Mouse (Mus musculus): ENCODE measurements around the gene Nell2. TPM values are rescaled to one million over a fixed set of nuclear protein-coding genes. Genes with fewer than 3 reads are reported as not detected.

Nell2 gene
- polyA plus RNA-seq, 1 experiment from 2014 or later: 13.5 TPM

- no peak for ATAC-seq (ENCODE audit: insufficient number of reproducible peaks, insufficient read depth, low FRiP score, low TSS enrichment, low read depth)
- H3K36me3 ChIP-seq: no peaks in the 10 kb centered on the region
Observed at GRCm38 (mm10) chr15:95216640-95217365, 311.6 kb downstream of the Nell2 start.

GRCm38 (mm10) chr15:95210551-95210950 lies 317.8 kb downstream of the Nell2 start:
- 78% methylated on average over 4 of the region's 4 CpGs for WGBS
- Histone ChIP-seq H3K9me3 (no peaks in the 10 kb centered on the region), H3K4me3 (no peak overlapping the region), H3K9ac (no peak overlapping the region), H3K36me3 (no peaks in the 10 kb centered on the region), H3K4me2 (no peak overlapping the region), H3K4me1 (no peaks in the 10 kb centered on the region), H3K27ac (no peak overlapping the region), H3K27me3 (no peaks in the 10 kb centered on the region)
- no peak for ATAC-seq (ENCODE audit: insufficient number of reproducible peaks, insufficient read depth, low FRiP score, low TSS enrichment, low read depth)

More at GRCm38 (mm10) chr15:95216640-95217365, 311.6 kb downstream of the Nell2 start:
- WGBS: 39% methylated on average over 12 of the region's 12 CpGs
- Histone ChIP-seq H3K4me1 (peaks cover 16% of the 10 kb centered on the region), H3K27ac (peak overlapping the region; percentile 44; the same call in 1 of the 2 replicates), H3K9me3 (no peaks in the 10 kb centered on the region), H3K4me2 (peak overlapping the region; percentile 11), H3K9ac (no peak overlapping the region), H3K27me3 (no peaks in the 10 kb centered on the region), H3K4me3 (no peak overlapping the region)

- Histone ChIP-seq H3K36me3 (no peaks in the 10 kb centered on the region), H3K27me3 (no peaks in the 10 kb centered on the region), H3K4me1 (no peaks in the 10 kb centered on the region), H3K4me3 (no peak overlapping the region), H3K27ac (no peak overlapping the region), H3K4me2 (no peak overlapping the region), H3K9me3 (no peaks in the 10 kb centered on the region), H3K9ac (no peak overlapping the region)
- no peak for ATAC-seq (ENCODE audit: insufficient number of reproducible peaks, insufficient read depth, low FRiP score, low TSS enrichment, low read depth)
- 74% methylated on average over 4 of the region's 4 CpGs for WGBS
Observed at GRCm38 (mm10) chr15:95209186-95209585, 319.2 kb downstream of the Nell2 start.

GRCm38 (mm10) chr15:95193661-95194280 lies 334.6 kb downstream of the Nell2 start:
- no peaks in the 10 kb centered on the region for H3K27me3 ChIP-seq
- ATAC-seq (ENCODE audit: insufficient number of reproducible peaks, insufficient read depth, low FRiP score, low TSS enrichment, low read depth): no peak
- WGBS: 38% methylated on average over 9 of the region's 9 CpGs
- H3K4me3 ChIP-seq: no peak overlapping the region
- H3K27ac ChIP-seq: peak overlapping the region; percentile 16; the same call in 1 of the 2 replicates
- H3K4me2 ChIP-seq: peak overlapping the region; percentile 33; the same call in 1 of the 2 replicates
- peaks cover 8% of the 10 kb centered on the region for H3K4me1 ChIP-seq
- no peaks in the 10 kb centered on the region for H3K9me3 ChIP-seq
- H3K9ac ChIP-seq: no peak overlapping the region
- no peaks in the 10 kb centered on the region for H3K36me3 ChIP-seq

- Histone ChIP-seq H3K4me2 (no peak overlapping the region), H3K27ac (0 out of 2 replicates have a peak overlapping the region, but pooled peaks have one; percentile 16), H3K4me3 (no peak overlapping the region), H3K9me3 (no peaks in the 10 kb centered on the region), H3K27me3 (no peaks in the 10 kb centered on the region), H3K9ac (no peak overlapping the region), H3K4me1 (peaks cover 8% of the 10 kb centered on the region), H3K36me3 (no peaks in the 10 kb centered on the region)
- 87% methylated on average over 8 of the region's 8 CpGs for WGBS
- ATAC-seq (ENCODE audit: insufficient number of reproducible peaks, insufficient read depth, low FRiP score, low TSS enrichment, low read depth): no peak
Observed at GRCm38 (mm10) chr15:95192951-95193350, 335.4 kb downstream of the Nell2 start.

GRCm38 (mm10) chr15:95186226-95186625 lies 342.1 kb downstream of the Nell2 start:
- Histone ChIP-seq H3K4me1 (no peaks in the 10 kb centered on the region), H3K9me3 (no peaks in the 10 kb centered on the region), H3K36me3 (no peaks in the 10 kb centered on the region), H3K4me3 (no peak overlapping the region), H3K4me2 (no peak overlapping the region), H3K9ac (no peak overlapping the region), H3K27ac (no peak overlapping the region), H3K27me3 (no peaks in the 10 kb centered on the region)
- 72% methylated on average over 10 of the region's 10 CpGs for WGBS
- no peak for ATAC-seq (ENCODE audit: insufficient number of reproducible peaks, insufficient read depth, low FRiP score, low TSS enrichment, low read depth)

- 59% methylated on average over 9 of the region's 9 CpGs for WGBS
- no peak for ATAC-seq (ENCODE audit: insufficient number of reproducible peaks, insufficient read depth, low FRiP score, low TSS enrichment, low read depth)
- no peaks in the 10 kb centered on the region for H3K4me1 ChIP-seq
Observed at GRCm38 (mm10) chr15:95185419-95185818, 342.9 kb downstream of the Nell2 start.

GRCm38 (mm10) chr15:95183450-95183849 lies 344.9 kb downstream of the Nell2 start:
- H3K36me3 ChIP-seq: no peaks in the 10 kb centered on the region
- no peaks in the 10 kb centered on the region for H3K9me3 ChIP-seq
- no peak overlapping the region for H3K4me3 ChIP-seq
- H3K27ac ChIP-seq: no peak overlapping the region
- no peaks in the 10 kb centered on the region for H3K27me3 ChIP-seq
- H3K4me2 ChIP-seq: no peak overlapping the region
- no peak overlapping the region for H3K9ac ChIP-seq
- 73% methylated on average over 5 of the region's 5 CpGs for whole genome bisulfite sequencing
- no peak for ATAC-seq (ENCODE audit: insufficient number of reproducible peaks, insufficient read depth, low FRiP score, low TSS enrichment, low read depth)
- H3K4me1 ChIP-seq: no peaks in the 10 kb centered on the region

More at GRCm38 (mm10) chr15:95185419-95185818, 342.9 kb downstream of the Nell2 start:
- Histone ChIP-seq H3K36me3 (no peaks in the 10 kb centered on the region), H3K27me3 (no peaks in the 10 kb centered on the region), H3K9ac (no peak overlapping the region), H3K4me2 (no peak overlapping the region), H3K9me3 (no peaks in the 10 kb centered on the region), H3K27ac (no peak overlapping the region), H3K4me3 (no peak overlapping the region)

- Histone ChIP-seq H3K27ac (no peak overlapping the region), H3K4me1 (no peaks in the 10 kb centered on the region), H3K4me2 (no peak overlapping the region), H3K36me3 (no peaks in the 10 kb centered on the region), H3K9ac (no peak overlapping the region), H3K27me3 (no peaks in the 10 kb centered on the region), H3K9me3 (no peaks in the 10 kb centered on the region), H3K4me3 (no peak overlapping the region)
- ATAC-seq (ENCODE audit: insufficient number of reproducible peaks, insufficient read depth, low FRiP score, low TSS enrichment, low read depth): no peak
- 65% methylated on average over 3 of the region's 3 CpGs for whole genome bisulfite sequencing
Observed at GRCm38 (mm10) chr15:95156828-95157227, 371.5 kb downstream of the Nell2 start.

GRCm38 (mm10) chr15:95145118-95145517 lies 383.2 kb downstream of the Nell2 start:
- H3K27me3 ChIP-seq: no peaks in the 10 kb centered on the region
- H3K4me2 ChIP-seq: no peak overlapping the region
- no peak overlapping the region for H3K9ac ChIP-seq
- H3K9me3 ChIP-seq: no peaks in the 10 kb centered on the region
- H3K36me3 ChIP-seq: no peaks in the 10 kb centered on the region
- WGBS: 91% methylated on average over 2 of the region's 2 CpGs
- no peak overlapping the region for H3K4me3 ChIP-seq
- H3K27ac ChIP-seq: no peak overlapping the region
- ATAC-seq (ENCODE audit: insufficient number of reproducible peaks, insufficient read depth, low FRiP score, low TSS enrichment, low read depth): no peak
- H3K4me1 ChIP-seq: no peaks in the 10 kb centered on the region

GRCm38 (mm10) chr15:95144131-95144530 lies 384.2 kb downstream of the Nell2 start:
- Histone ChIP-seq H3K4me1 (no peaks in the 10 kb centered on the region), H3K4me3 (no peak overlapping the region), H3K27me3 (no peaks in the 10 kb centered on the region), H3K36me3 (no peaks in the 10 kb centered on the region), H3K4me2 (no peak overlapping the region), H3K9me3 (no peaks in the 10 kb centered on the region), H3K27ac (no peak overlapping the region), H3K9ac (no peak overlapping the region)
- no peak for ATAC-seq (ENCODE audit: insufficient number of reproducible peaks, insufficient read depth, low FRiP score, low TSS enrichment, low read depth)
- 38% methylated on average over 2 of the region's 2 CpGs for WGBS

All from embryonic facial prominence, embryonic 13.5 days (tissue).